Mouse (Mus musculus) heart, postnatal 0 days (tissue): Measurements from ENCODE around the gene Rab3gap2. TPM values are rescaled to one million over a fixed set of nuclear protein-coding genes. Genes with fewer than 3 reads are reported as not detected.
A peak's percentile ranks its signal among the peaks of the same experiment; 100 is the strongest.

Experiments used
- ATAC-seq: fragments of 200-750 bp; cut with Nextera tagmentation; 2 replicates; pipeline ENCODE4 v1.8.0; 2017; ENCODE audit warnings: low read depth, moderate number of reproducible peaks, moderate library complexity; ENCODE audit not compliant: insufficient read depth
- DNase-seq: peaks from one replicate; pipeline ENCODE4 v3.0.0-alpha.2; 2016; ENCODE audit warnings: low spot score
- H3K27ac ChIP-seq: fragments of 300-500 bp; sonication (generic); 2 replicates; pipeline ENCODE4 v1.5.1; 2014; ENCODE audit warnings: low read depth, mild to moderate bottlenecking
- H3K27me3 ChIP-seq: fragments of 300-500 bp; sonication (generic); 2 replicates; pipeline ENCODE4 v1.6.1; 2014; ENCODE audit warnings: low read length, mixed read lengths; ENCODE audit not compliant: control insufficient read depth, insufficient read depth
- H3K36me3 ChIP-seq: fragments of 300-500 bp; sonication (generic); replicated peaks from 2 replicates; pipeline ENCODE4 v1.6.1; 2014; ENCODE audit warnings: low read length, mixed read lengths; ENCODE audit not compliant: control insufficient read depth, insufficient read depth
- H3K4me1 ChIP-seq: fragments of 300-500 bp; sonication (generic); 2 replicates; pipeline ENCODE4 v1.6.1; 2014; ENCODE audit warnings: antibody characterized with exemption; ENCODE audit not compliant: control insufficient read depth, insufficient read depth
- H3K4me2 ChIP-seq: fragments of 300-500 bp; sonication (generic); 2 replicates; pipeline ENCODE4 v1.6.1; 2014; ENCODE audit warnings: low read depth, mild to moderate bottlenecking, low read length, moderate library complexity
- H3K4me3 ChIP-seq: fragments of 300-500 bp; sonication (generic); 2 replicates; pipeline ENCODE4 v1.5.1; 2014; ENCODE audit warnings: low read depth, low read length
- H3K9ac ChIP-seq: fragments of 300-500 bp; sonication (generic); replicated peaks from 2 replicates; pipeline ENCODE4 v1.6.1; 2014; ENCODE audit warnings: low read depth, low read length, mixed read lengths
- H3K9me3 ChIP-seq: fragments of 300-500 bp; sonication (generic); replicated peaks from 2 replicates; pipeline ENCODE4 v1.6.1; 2016; ENCODE audit warnings: low read length; ENCODE audit not compliant: control insufficient read depth
- CTCF ChIP-seq: IDR thresholded peaks from 2 replicates; pipeline ENCODE4 v1.5.1; 2016; ENCODE audit warnings: antibody characterized with exemption, control low read depth, low read depth
- EP300 ChIP-seq: IDR thresholded peaks from 2 replicates; pipeline ENCODE4 v1.6.1; 2016; ENCODE audit warnings: antibody characterized with exemption, low read depth
- WGBS: fragments of 180-500 bp; shearing (Covaris S2); extraction: QIAGEN DNeasy Blood & Tissue Kit; methylation state at CpG from one replicate; pipeline ENCODE4 v1.1.7; 2014; 5-methylcytosine and 5-hydroxymethylcytosine counted together
- polyA plus RNA-seq: library from polyadenylated mRNA; unstranded; fragments of >200 nt; fragmentation: Nextera tagmentation; extraction: Ambion mirVana; gene quantifications from 2 replicates; pipeline ENCODE4 v1.2.1, GENCODE M21; 2015
- total RNA-seq: library from RNA; depleted of rRNA; stranded (reverse); fragments of >200 nt; gene quantifications from 2 replicates; pipeline ENCODE4 v1.2.3, GENCODE M21; 2014; ENCODE audit warnings: low replicate concordance

Rab3gap2 gene
- total and polyA plus RNA-seq, 2 experiments from 2014 or later = 11.1 to 15.5 TPM

- H3K4me2 ChIP-seq = no peak overlapping the region
- H3K27ac ChIP-seq = no peak overlapping the region
- peaks cover 62% of the 10 kb centered on the region for H3K36me3 ChIP-seq
- no peak for DNase-seq
- H3K9me3 ChIP-seq = no peaks in the 10 kb centered on the region
- H3K4me3 ChIP-seq = no peak overlapping the region
- no peaks in the 10 kb centered on the region for H3K27me3 ChIP-seq
- 52% methylated on average over 3 of the region's 3 CpGs for WGBS
- peaks cover 6% of the 10 kb centered on the region for H3K4me1 ChIP-seq
- H3K9ac ChIP-seq = no peak overlapping the region
- TF ChIP-seq CTCF (no peak), EP300 (no peak)
- no peak for ATAC-seq
Observed at GRCm38 (mm10) chr1:185256753-185257152, 52.8 kb downstream of the Rab3gap2 start.

DNA sequence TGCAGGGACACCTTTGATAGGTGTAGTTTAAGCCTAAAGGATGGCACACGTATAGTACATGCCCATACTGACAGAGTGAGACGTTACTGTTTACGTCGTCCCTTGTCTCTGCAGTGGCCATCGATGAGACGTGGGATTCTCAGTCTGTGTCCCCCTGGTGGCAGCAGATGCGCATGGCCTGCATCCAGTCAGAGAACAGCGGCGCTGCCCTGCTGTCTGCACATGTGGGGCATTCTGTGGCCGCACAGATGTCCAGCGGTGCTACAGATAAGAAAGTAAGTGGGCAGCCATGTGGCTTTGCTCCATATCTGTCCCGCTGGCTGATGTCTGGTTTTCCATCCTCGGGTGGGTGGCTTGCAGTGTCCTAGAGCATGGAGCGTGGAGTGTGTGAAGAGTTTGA, 58.6 kb downstream of the Rab3gap2 start:
- H3K27ac ChIP-seq = no peak overlapping the region
- ATAC-seq = peak; percentile 72
- H3K4me1 ChIP-seq = no peaks in the 10 kb centered on the region
- H3K9me3 ChIP-seq = no peaks in the 10 kb centered on the region
- H3K9ac ChIP-seq = no peak overlapping the region
- peak; percentile 83 for TF ChIP-seq CTCF
- TF ChIP-seq EP300 = no peak
- no peak overlapping the region for H3K4me3 ChIP-seq
- no peaks in the 10 kb centered on the region for H3K27me3 ChIP-seq
- peak; percentile 38 for DNase-seq
- no peak overlapping the region for H3K4me2 ChIP-seq
- H3K36me3 ChIP-seq = peaks cover 89% of the 10 kb centered on the region
- 27% methylated on average over 14 of the region's 14 CpGs for WGBS

DNA sequence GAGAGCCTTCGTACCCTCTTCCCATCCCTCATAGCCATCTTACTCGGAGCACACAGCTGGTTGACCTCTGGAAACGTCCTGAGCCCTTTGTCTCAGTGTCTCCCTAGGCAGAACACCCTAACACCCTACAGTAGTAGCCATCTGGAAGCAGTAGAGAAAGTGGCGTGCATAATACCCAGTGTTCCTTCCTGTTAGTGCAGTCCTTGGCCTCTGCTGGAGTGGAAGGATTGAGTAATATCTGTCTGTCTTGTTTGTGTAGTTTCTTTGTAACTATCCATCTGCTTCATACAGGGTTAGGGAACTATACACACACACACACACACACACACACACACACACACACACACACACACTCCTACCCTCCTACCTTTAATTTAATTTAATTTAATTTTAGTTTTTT, 64.8 kb downstream of the Rab3gap2 start:
- no peak overlapping the region for H3K9ac ChIP-seq
- ATAC-seq (no peak), DNase-seq (no peak)
- H3K9me3 ChIP-seq = no peaks in the 10 kb centered on the region; the same call in 1 of the 2 replicates
- H3K4me3 ChIP-seq = no peak overlapping the region
- no peaks in the 10 kb centered on the region for H3K27me3 ChIP-seq
- no peak overlapping the region for H3K27ac ChIP-seq
- no peak overlapping the region for H3K4me2 ChIP-seq
- no peaks in the 10 kb centered on the region for H3K4me1 ChIP-seq
- no peak for TF ChIP-seq EP300
- no peak for TF ChIP-seq CTCF
- peaks cover 81% of the 10 kb centered on the region for H3K36me3 ChIP-seq
- WGBS = 88% methylated on average over 4 of the region's 4 CpGs

- Histone ChIP-seq H3K9me3 (no peaks in the 10 kb centered on the region; the same call in 1 of the 2 replicates), H3K9ac (no peak overlapping the region), H3K4me2 (no peak overlapping the region), H3K4me3 (no peak overlapping the region), H3K27me3 (no peaks in the 10 kb centered on the region), H3K4me1 (no peaks in the 10 kb centered on the region), H3K36me3 (peaks cover 66% of the 10 kb centered on the region), H3K27ac (no peak overlapping the region)
- DNase-seq = no peak
- no peak for ATAC-seq
- no peak for TF ChIP-seq EP300
- TF ChIP-seq CTCF = no peak
- whole genome bisulfite sequencing = 92% methylated on average over 8 of the region's 8 CpGs
Observed at GRCm38 (mm10) chr1:185270403-185271097, 66.6 kb downstream of the Rab3gap2 start.

- Histone ChIP-seq H3K4me1 (no peaks in the 10 kb centered on the region), H3K4me3 (no peak overlapping the region), H3K9ac (no peak overlapping the region), H3K4me2 (no peak overlapping the region), H3K27ac (no peak overlapping the region), H3K9me3 (no peaks in the 10 kb centered on the region; the same call in 1 of the 2 replicates), H3K36me3 (peaks cover 63% of the 10 kb centered on the region), H3K27me3 (no peaks in the 10 kb centered on the region)
- ATAC-seq = no peak
- 94% methylated on average over 9 of the region's 9 CpGs for WGBS
- no peak for DNase-seq
- no peak for TF ChIP-seq EP300
- no peak for TF ChIP-seq CTCF
Observed at GRCm38 (mm10) chr1:185271373-185271772, 67.5 kb downstream of the Rab3gap2 start.
